Mouse (Mus musculus) heart, adult 2 months (tissue): ENCODE measurements around the gene Gbp3. TPM values are rescaled to one million over a fixed set of nuclear protein-coding genes. Genes with fewer than 3 reads are reported as not detected.
"Not testable (repeated sequence)": the region's sequence is repeated elsewhere in the genome, so short reads cannot be mapped to it uniquely, and the experiment has no call there.

Experiments used
- DNase-seq, 2 experiments: peaks; one replicate each; pipeline ENCODE4 v3.0.0; 2021
- H3K27ac ChIP-seq: fragments of 200-600 bp; 2 replicates; pipeline ENCODE4 v1.8.1; 2022
- H3K27me3 ChIP-seq: fragments of 200-500 bp; 2 replicates; pipeline ENCODE4 v1.6.1; 2012; ENCODE audit warnings: mild to moderate bottlenecking, low read length, inconsistent platforms, mixed read lengths; ENCODE audit not compliant: control insufficient read depth, insufficient read depth
- H3K36me3 ChIP-seq: fragments of 200-500 bp; 2 replicates; pipeline ENCODE4 v1.6.1; 2012; ENCODE audit warnings: low read length, inconsistent platforms; ENCODE audit not compliant: control insufficient read depth, insufficient read depth
- H3K4me1 ChIP-seq: fragments of 200-500 bp; 2 replicates; pipeline ENCODE4 v1.6.1; 2011; ENCODE audit warnings: low read length; ENCODE audit not compliant: control insufficient read depth, insufficient read depth
- H3K4me3 ChIP-seq: fragments of 200-600 bp; 2 replicates; pipeline ENCODE4 v1.8.1; 2022
- H3K79me2 ChIP-seq: fragments of 200-500 bp; replicated peaks from 2 replicates; pipeline ENCODE4 v1.6.1; 2012; ENCODE audit warnings: mild to moderate bottlenecking, inconsistent platforms, low read length, moderate library complexity, mixed read lengths; ENCODE audit not compliant: control insufficient read depth, insufficient read depth
- H3K9ac ChIP-seq: fragments of 200-500 bp; 2 replicates; pipeline ENCODE4 v1.6.1; 2012; ENCODE audit warnings: low read depth, mild to moderate bottlenecking, control low read depth, inconsistent platforms, low read length, mixed read lengths
- CTCF ChIP-seq: fragments of 200-600 bp; IDR thresholded peaks from 2 replicates; pipeline ENCODE4 v1.8.1; 2022; ENCODE audit warnings: antibody characterized with exemption, mild to moderate bottlenecking, moderate library complexity
- EP300 ChIP-seq: fragments of 200-500 bp; IDR thresholded peaks from 2 replicates; pipeline ENCODE4 v1.6.1; 2011; ENCODE audit warnings: low read depth, low read length, control low read depth; ENCODE audit not compliant: insufficient read depth
- POLR2A ChIP-seq: fragments of 200-500 bp; IDR thresholded peaks from 2 replicates; pipeline ENCODE4 v1.6.1; 2011; ENCODE audit warnings: mild to moderate bottlenecking, low read depth, low read length, control low read depth; ENCODE audit not compliant: insufficient read depth
- WGBS: fragments of 180-500 bp; shearing (Covaris S2); methylation state at CpG from one replicate; pipeline ENCODE4 v1.1.7; 2018; 5-methylcytosine and 5-hydroxymethylcytosine counted together
- intact Hi-C: fragments of 180-260 bp; cut with DNase I; formaldehyde crosslinking; loops from one replicate; pipeline ENCODE4 v1.15.1; 2025
- polyA plus RNA-seq: library from polyadenylated mRNA; depleted of rRNA; stranded (reverse); fragments of >200 nt; gene quantifications from 2 replicates; pipeline ENCODE4 v1.2.3, GENCODE M21; 2012
- total RNA-seq, 2 experiments: library from RNA; stranded (reverse); gene quantifications; 2 replicates each; pipeline ENCODE4 v1.2.3; 2021

Gene Gbp3
- total and polyA plus RNA-seq, 3 experiments, result 10.4 to 13.7 (median 12.3) TPM

DNA sequence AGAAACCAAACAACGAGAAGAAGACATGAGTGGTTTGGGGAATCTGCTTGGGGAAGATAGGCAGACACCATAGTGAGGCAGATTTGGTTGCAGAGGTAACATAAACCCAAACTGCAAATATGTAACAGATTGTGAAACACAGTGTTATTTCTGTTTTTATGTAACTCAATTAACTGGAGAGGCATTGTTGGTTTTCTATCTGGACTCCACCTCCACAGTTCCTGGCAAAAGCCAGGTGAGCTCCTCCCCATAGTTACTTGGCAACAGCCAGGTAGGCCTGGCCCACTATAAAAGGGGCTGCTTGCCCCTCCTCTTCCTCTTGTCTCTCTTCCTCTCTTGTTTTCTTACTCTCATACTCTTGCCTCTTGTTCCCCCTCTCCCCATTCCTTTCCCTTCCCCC is 5.2 kb upstream of the Gbp3 start:
- H3K9ac ChIP-seq, result no peak overlapping the region
- H3K27me3 ChIP-seq, result no peaks in the 10 kb centered on the region
- intact Hi-C loops, result no loop called here
- 66% methylated on average over 1 of the region's 1 CpGs for WGBS
- no peak for DNase-seq
- no peak overlapping the region for H3K4me3 ChIP-seq
- TF ChIP-seq POLR2A, result no peak
- no peak for TF ChIP-seq CTCF
- H3K27ac ChIP-seq, result no peak overlapping the region
- H3K36me3 ChIP-seq, result peaks cover 2% of the 10 kb centered on the region; the same call in 1 of the 2 replicates
- no peaks in the 10 kb centered on the region for H3K4me1 ChIP-seq
- no peaks in the 10 kb centered on the region for H3K79me2 ChIP-seq

DNA sequence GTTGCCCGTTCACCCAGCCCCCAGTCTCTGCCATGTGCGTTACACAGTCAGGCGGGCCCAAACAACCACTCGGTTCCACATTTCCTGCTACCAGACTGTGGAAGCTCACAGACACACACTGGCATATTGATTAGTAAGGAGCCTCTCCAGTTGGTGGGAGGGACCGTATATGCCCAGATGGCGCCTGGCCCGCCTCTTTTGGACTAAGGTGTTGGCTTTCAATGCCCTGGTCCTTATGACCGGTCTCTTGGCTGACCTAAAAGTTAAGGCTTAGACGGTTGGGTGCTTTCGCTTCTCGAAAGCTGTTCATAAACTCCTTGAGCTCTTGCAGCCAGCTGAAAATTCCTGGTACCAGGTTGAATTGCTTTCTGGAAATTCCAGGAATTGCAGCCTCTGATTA is 4.2 kb upstream of the Gbp3 start:
- 86% methylated on average over 11 of the region's 11 CpGs for WGBS
- Histone ChIP-seq H3K36me3 (peaks cover 2% of the 10 kb centered on the region; the same call in 1 of the 2 replicates), H3K79me2 (no peaks in the 10 kb centered on the region), H3K4me1 (no peaks in the 10 kb centered on the region), H3K27ac (no peak overlapping the region), H3K27me3 (no peaks in the 10 kb centered on the region), H3K9ac (no peak overlapping the region), H3K4me3 (no peak overlapping the region)
- no peak for TF ChIP-seq POLR2A
- no peak for TF ChIP-seq EP300
- TF ChIP-seq CTCF, result no peak
- DNase-seq, result no peak
- intact Hi-C loops, result no loop called here

DNA sequence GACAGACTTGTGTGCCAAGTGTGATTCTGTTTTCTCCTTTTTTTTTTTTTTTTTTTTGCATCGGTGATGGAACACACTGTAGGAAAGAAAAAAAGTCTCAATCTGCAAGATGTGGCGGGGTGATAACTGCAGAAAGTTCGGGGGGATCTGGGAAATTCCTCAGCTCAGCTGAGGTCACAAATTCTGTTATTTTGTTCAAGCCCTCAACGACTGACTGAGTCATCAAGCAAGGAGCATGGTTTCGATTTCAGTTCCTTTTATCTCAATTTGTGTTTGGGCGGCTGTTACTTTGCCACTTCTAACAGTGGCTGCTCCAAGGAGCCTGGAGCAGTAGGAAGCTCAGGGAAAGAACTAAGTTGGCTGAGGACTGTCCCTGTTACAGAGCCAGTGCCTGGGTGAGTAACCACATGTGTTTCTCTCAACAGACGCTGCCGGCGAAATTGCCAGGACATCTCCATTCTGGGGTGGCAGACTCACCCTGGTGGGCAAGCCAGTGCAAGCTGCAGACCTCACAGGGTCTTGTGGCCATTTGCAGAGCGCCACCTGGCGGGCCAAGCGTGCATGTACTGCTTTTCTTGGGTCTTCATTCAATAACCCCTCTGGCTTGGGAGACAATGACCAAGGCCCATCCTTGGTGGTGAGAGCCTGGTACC is 596 bp downstream of the Gbp3 start:
- peak overlapping the region; percentile 61 for H3K4me3 ChIP-seq
- H3K27me3 ChIP-seq, result no peaks in the 10 kb centered on the region
- H3K9ac ChIP-seq, result peak overlapping the region; percentile 59
- H3K79me2 ChIP-seq, result no peaks in the 10 kb centered on the region
- H3K36me3 ChIP-seq, result peaks cover 6% of the 10 kb centered on the region
- peak overlapping the region; percentile 81 for H3K27ac ChIP-seq
- WGBS, result 3% methylated on average over 12 of the region's 12 CpGs
- intact Hi-C loops, result loop anchor here (1.0 to 10.0 kb wide), 4 partner anchors 60 to 166 kb away; partner anchors contain the start of genes Gbp2, Gbp5 and Pdlim5
- TF ChIP-seq EP300, result peak; percentile 81; the same call in 1 of the 2 replicates
- 0 out of 2 replicates have a peak, but pooled peaks have one; percentile 35 for TF ChIP-seq POLR2A
- peak; percentile 100 for TF ChIP-seq CTCF
- DNase-seq, result peak; percentile 89
- peaks cover 3% of the 10 kb centered on the region for H3K4me1 ChIP-seq

DNA sequence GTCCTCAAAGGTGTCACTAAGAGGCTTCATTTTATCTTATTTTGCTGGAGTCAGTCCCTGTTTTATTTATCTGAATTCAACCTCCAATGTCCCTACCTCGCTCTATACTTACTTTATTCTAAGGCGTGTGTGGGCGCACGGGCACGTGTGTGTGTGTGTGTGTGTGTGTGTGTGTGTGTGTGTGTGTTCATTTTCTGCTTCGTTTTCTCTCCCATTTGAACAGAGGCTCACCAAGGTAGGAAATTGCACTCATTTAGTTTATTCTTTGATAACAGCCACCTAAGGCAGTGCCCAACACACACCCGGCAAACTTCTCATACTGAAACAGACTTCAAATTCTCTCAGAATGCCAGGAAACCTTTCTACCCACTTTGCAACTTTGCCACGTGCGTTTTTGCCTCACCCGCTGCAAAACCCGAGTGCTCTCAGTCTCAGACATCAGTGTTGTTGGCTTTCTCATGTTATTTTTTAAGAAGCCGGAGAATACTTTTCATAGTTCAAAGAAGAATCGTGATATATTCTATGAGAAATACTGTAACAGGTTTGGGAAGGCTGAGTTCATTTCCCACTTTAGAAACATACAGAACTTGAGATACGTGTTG is 1.3 kb downstream of the Gbp3 start:
- peak overlapping the region; percentile 61 for H3K4me3 ChIP-seq
- H3K79me2 ChIP-seq, result no peaks in the 10 kb centered on the region
- intact Hi-C loops, result loop anchor here (2.0 to 10.0 kb wide), 3 partner anchors 60 to 166 kb away; partner anchors contain the start of genes Gbp2 and Pdlim5
- H3K36me3 ChIP-seq, result peaks cover 6% of the 10 kb centered on the region
- H3K27me3 ChIP-seq, result no peaks in the 10 kb centered on the region
- peak overlapping the region; percentile 81 for H3K27ac ChIP-seq
- DNase-seq, result no peak
- TF ChIP-seq EP300 (no peak), POLR2A (no peak), CTCF (no peak)
- H3K4me1 ChIP-seq, result peaks cover 3% of the 10 kb centered on the region
- no peak overlapping the region for H3K9ac ChIP-seq
- 63% methylated on average over 14 of the region's 14 CpGs for WGBS

DNA sequence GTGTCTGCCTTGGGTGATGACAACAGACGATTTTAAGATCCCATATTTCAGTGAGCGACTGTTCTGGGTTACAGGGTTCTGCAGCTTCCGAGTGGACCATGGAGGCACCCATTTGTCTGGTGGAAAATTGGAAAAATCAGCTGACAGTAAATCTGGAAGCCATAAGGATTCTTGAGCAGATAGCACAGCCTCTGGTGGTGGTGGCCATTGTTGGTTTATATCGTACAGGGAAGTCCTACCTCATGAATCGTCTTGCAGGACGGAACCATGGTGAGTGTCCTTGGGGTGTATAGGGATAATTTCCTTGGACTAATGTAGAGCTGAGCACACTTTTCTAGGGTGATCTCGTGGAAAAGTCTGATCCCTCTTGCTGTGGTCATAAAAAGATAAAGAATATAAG is 1.8 kb downstream of the Gbp3 start:
- Histone ChIP-seq H3K4me3 (no peak overlapping the region), H3K27ac (no peak overlapping the region), H3K4me1 (peaks cover 3% of the 10 kb centered on the region), H3K27me3 (no peaks in the 10 kb centered on the region), H3K79me2 (no peaks in the 10 kb centered on the region), H3K36me3 (peaks cover 9% of the 10 kb centered on the region), H3K9ac (peak overlapping the region; percentile 13; the same call in 1 of the 2 replicates)
- 70% methylated on average over 7 of the region's 7 CpGs for WGBS
- intact Hi-C loops, result loop anchor here (2.0 to 10.0 kb wide), 3 partner anchors 59 to 167 kb away; partner anchors contain the start of genes Gbp2 and Pdlim5
- DNase-seq, result no peak
- TF ChIP-seq EP300 (no peak), POLR2A (no peak), CTCF (no peak)

DNA sequence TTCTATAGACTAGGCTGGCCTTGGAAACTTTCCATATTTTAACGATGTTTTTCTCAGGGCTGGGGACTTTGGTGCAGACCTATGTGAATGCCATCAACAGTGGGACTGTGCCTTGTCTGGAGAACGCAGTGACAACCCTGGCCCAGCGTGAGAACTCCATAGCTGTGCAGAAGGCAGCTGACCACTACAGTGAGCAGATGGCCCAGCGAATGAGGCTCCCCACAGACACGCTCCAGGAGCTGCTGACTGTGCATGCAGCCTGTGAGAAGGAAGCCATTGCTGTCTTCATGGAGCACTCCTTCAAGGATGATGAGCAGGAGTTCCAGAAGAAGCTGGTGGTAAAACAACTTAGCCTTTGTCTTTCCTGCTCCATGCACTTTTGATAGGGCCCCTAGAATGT is 7.7 kb downstream of the Gbp3 start:
- not testable (repeated sequence) for H3K27ac ChIP-seq, H3K36me3 ChIP-seq, H3K9ac ChIP-seq, DNase-seq, H3K79me2 ChIP-seq, H3K4me1 ChIP-seq, H3K27me3 ChIP-seq, H3K4me3 ChIP-seq
- WGBS, result 68% methylated on average over 5 of the region's 5 CpGs
- intact Hi-C loops, result loop anchor here (10.0 kb wide), 1 partner anchor 173 kb away; the partner anchor contains the start of gene Pdlim5
